31 mouse cellular contexts compared by ENCODE assay signal in the genomic region with DNA sequence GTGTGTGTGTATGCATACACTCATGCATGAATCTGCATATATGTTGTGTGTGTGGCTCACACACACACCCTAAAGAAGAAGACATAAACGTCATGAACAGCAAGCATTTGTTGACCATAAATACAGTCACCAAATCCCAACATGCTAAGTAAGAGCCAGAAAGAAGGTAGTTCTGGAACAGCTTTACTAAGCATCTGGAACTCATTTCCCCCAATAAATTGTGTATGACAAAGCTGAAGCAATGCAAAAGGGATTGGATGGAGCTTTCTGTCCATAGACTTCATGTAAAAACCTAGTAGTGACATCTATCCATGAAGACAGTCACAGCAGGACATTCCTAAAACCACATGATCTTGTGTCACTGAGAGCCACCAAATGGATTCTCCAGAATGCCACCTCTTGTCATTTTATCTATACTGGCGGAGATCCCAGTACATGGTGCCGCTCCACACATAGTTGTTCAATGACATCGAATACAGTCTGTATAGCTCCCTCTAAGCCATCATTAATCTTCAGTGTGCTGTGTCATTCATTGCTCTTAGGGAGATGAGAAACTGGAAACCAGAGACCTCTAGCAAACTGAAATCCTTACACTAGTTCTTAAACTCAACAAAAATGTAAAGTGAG.
DNase-seq lines count a peak whose midpoint lies in the region; ATAC-seq lines count a peak whose summit lies in the region.
"Had no signal": no experiment of that assay in that cellular context is flagged by ENCODE, and none has a peak within 500 bp of the region (broad histone marks: within the 10 kb centered on the region; RNA-seq: fewer than 3 reads in every experiment).

No protein-coding gene starts in this region.

- H3K36me3 ChIP-seq in heart, embryonic 12.5 days = no peaks in the 10 kb centered on the region
- no peaks in the 10 kb centered on the region for H3K36me3 ChIP-seq in limb, embryonic 13.5 days
- H3K36me3 ChIP-seq in forebrain, embryonic 10.5 days (replicated peaks) = no peaks in the 10 kb centered on the region
- H3K36me3 ChIP-seq: embryonic facial prominence, embryonic 15.5 days; forebrain, embryonic 15.5 days; heart, embryonic 15.5 days; hindbrain, embryonic 10.5 days; hindbrain, embryonic 15.5 days; midbrain, embryonic 13.5 days; neural tube, embryonic 13.5 days had no signal

- H3K4me1 ChIP-seq in heart, embryonic 12.5 days (replicated peaks) = no peaks in the 10 kb centered on the region
- 0 out of 2 replicates have a peak, but pooled peaks cover 5% of the 10 kb centered on the region for H3K4me1 ChIP-seq in limb, embryonic 13.5 days
- H3K4me1 ChIP-seq in forebrain, embryonic 10.5 days = no peaks in the 10 kb centered on the region
- H3K4me1 ChIP-seq: embryonic facial prominence, embryonic 15.5 days; forebrain, embryonic 15.5 days; hindbrain, embryonic 10.5 days; hindbrain, embryonic 15.5 days; megakaryocyte, embryonic 14.5 days; midbrain, embryonic 13.5 days; neural tube, embryonic 13.5 days had no signal

- WGBS in heart, embryonic 12.5 days = 69% methylated on average over 4 of the region's 4 CpGs
- 60% methylated on average over 4 of the region's 4 CpGs for WGBS in limb, embryonic 13.5 days
- WGBS in forebrain, embryonic 10.5 days = 94% methylated on average over 4 of the region's 4 CpGs

- no peak for ATAC-seq in heart, embryonic 12.5 days (ENCODE audit: insufficient number of reproducible peaks, low FRiP score)
- ATAC-seq in limb, embryonic 13.5 days (ENCODE audit: low FRiP score, low read depth) = peak; percentile 72; the same call in 1 of the 2 replicates
- ATAC-seq: activated CD4-positive, CD25-positive, alpha-beta regulatory T cell, adult 4 months; forebrain, embryonic 15.5 days; inflammation-experienced regulatory T-cells, adult 6 months; midbrain, embryonic 13.5 days had no signal

- no peak overlapping the region for H3K4me3 ChIP-seq in heart, embryonic 12.5 days
- no peak overlapping the region for H3K4me3 ChIP-seq in limb, embryonic 13.5 days
- H3K4me3 ChIP-seq in forebrain, embryonic 10.5 days = no peak overlapping the region
- H3K4me3 ChIP-seq: embryonic facial prominence, embryonic 15.5 days; forebrain, embryonic 15.5 days; gastrocnemius, adult 2 months; heart, embryonic 15.5 days; hindbrain, embryonic 10.5 days; hindbrain, embryonic 15.5 days; megakaryocyte, embryonic 14.5 days; midbrain, embryonic 13.5 days; neural tube, embryonic 13.5 days had no signal

- DNase-seq in embryo, embryonic 11 days = peak; percentile 13
- no peak for DNase-seq in embryo, embryonic 9.5 days (ENCODE audit: extremely low spot score)
- peak; percentile 8 for DNase-seq in heart, postnatal 4 days
- peak; percentile 64 for DNase-seq in Muller cell, postnatal 12 days (ENCODE audit: inconsistent ontology term)
- DNase-seq in forebrain, embryonic 10.5 days (ENCODE audit: extremely low spot score, low spot score) = no peak
- DNase-seq in urinary bladder, postnatal 14 days (ENCODE audit: low spot score) = no peak
- DNase-seq: adrenal gland, adult 2 months; adrenal gland, postnatal 36 days; cerebellum, adult 18-20 months; cerebellum, postnatal 10 days; gastrocnemius, adult 2 months; gastrocnemius, postnatal 36 days; kidney, adult 11 months; kidney, postnatal 14 days; liver; lung, adult 2 months; lung, postnatal 36 days; thymus, postnatal 4 days had no signal

- no peaks in the 10 kb centered on the region for H3K27me3 ChIP-seq in heart, embryonic 12.5 days (replicated peaks)
- H3K27me3 ChIP-seq in limb, embryonic 13.5 days = peaks cover 4% of the 10 kb centered on the region; the same call in 1 of the 2 replicates
- no peaks in the 10 kb centered on the region for H3K27me3 ChIP-seq in forebrain, embryonic 10.5 days (ENCODE audit: poor library complexity, severe bottlenecking)
- H3K27me3 ChIP-seq: embryonic facial prominence, embryonic 15.5 days; forebrain, embryonic 15.5 days; heart, embryonic 15.5 days; hindbrain, embryonic 15.5 days; megakaryocyte, embryonic 14.5 days; midbrain, embryonic 13.5 days; neural tube, embryonic 13.5 days had no signal

- no peaks in the 10 kb centered on the region for H3K9me3 ChIP-seq in heart, embryonic 12.5 days (replicated peaks)
- H3K9me3 ChIP-seq in limb, embryonic 13.5 days = peaks cover 14% of the 10 kb centered on the region; the same call in 1 of the 2 replicates
- H3K9me3 ChIP-seq in forebrain, embryonic 10.5 days = no peaks in the 10 kb centered on the region
- H3K9me3 ChIP-seq: embryonic facial prominence, embryonic 15.5 days; forebrain, embryonic 15.5 days; heart, embryonic 15.5 days; hindbrain, embryonic 15.5 days; midbrain, embryonic 13.5 days had no signal

- H3K9ac ChIP-seq in heart, embryonic 12.5 days = no peak overlapping the region
- no peak overlapping the region for H3K9ac ChIP-seq in limb, embryonic 13.5 days
- H3K9ac ChIP-seq: embryonic facial prominence, embryonic 15.5 days; forebrain, embryonic 15.5 days; heart, embryonic 15.5 days; hindbrain, embryonic 15.5 days; liver, embryonic 14.5 days; midbrain, embryonic 13.5 days; neural tube, embryonic 13.5 days had no signal

- H3K27ac ChIP-seq in heart, embryonic 12.5 days (ENCODE audit: poor library complexity, severe bottlenecking) = no peak overlapping the region
- H3K27ac ChIP-seq in limb, embryonic 13.5 days = no peak overlapping the region
- no peak overlapping the region for H3K27ac ChIP-seq in forebrain, embryonic 10.5 days
- H3K27ac ChIP-seq: embryonic facial prominence, embryonic 15.5 days; forebrain, embryonic 15.5 days; gastrocnemius, adult 2 months; heart, embryonic 15.5 days; hindbrain, embryonic 10.5 days; hindbrain, embryonic 15.5 days; liver, embryonic 14.5 days; midbrain, embryonic 13.5 days; neural tube, embryonic 13.5 days had no signal

- no peak overlapping the region for H3K4me2 ChIP-seq in heart, embryonic 12.5 days
- H3K4me2 ChIP-seq in limb, embryonic 13.5 days (replicated peaks) = no peak overlapping the region
- H3K4me2 ChIP-seq: embryonic facial prominence, embryonic 15.5 days; forebrain, embryonic 15.5 days; heart, embryonic 15.5 days; hindbrain, embryonic 15.5 days; midbrain, embryonic 13.5 days; neural tube, embryonic 13.5 days had no signal

Comparison
In these comparisons a context has a peak if more than half of its experiments do, and no peak if none do; other contexts are left out.
1. DNase-seq: peak in embryo, embryonic 11 days (single experiment), heart, postnatal 4 days (single experiment) and Muller cell, postnatal 12 days (single experiment); none in embryo, embryonic 9.5 days (single experiment), forebrain, embryonic 10.5 days (single experiment) and urinary bladder, postnatal 14 days (single experiment).